Mouse (Mus musculus) gastrocnemius, adult 8-10 months (tissue): ENCODE data around the gene Hs6st3. TPM values are rescaled to one million over a fixed set of nuclear protein-coding genes. Genes with fewer than 3 reads are reported as not detected.

Source experiments
- DNase-seq, 2 experiments: peaks; one replicate each; pipeline ENCODE4 v3.0.0; 2022; ENCODE audit warnings: low spot score in 2 of 2
- total RNA-seq, 4 experiments: library from RNA; stranded (reverse); gene quantifications; 2 replicates each; pipeline ENCODE4 v1.2.4; 2022

Hs6st3 gene
- total RNA-seq, 4 experiments from 2014 or later: 0.27 TPM; not detected in 3

DNA sequence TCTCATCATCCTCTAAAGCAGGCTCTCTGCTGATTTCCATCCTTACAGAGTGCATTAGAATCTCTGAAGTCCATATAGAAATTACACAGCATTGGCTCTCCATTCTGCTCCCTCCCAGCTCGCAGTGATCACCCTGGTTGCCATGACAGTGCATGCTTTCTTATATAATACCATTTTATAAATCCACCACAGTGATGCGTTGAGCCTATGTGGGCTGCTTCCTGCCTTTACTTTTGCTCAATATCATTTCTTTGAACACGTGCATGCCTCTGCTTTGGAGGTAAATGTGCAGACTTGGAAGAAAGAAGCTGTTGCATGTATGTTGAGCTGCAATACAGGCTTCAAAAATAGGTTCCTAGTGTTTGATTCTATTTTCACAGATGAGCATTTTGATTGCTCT, 494.9 kb downstream of the Hs6st3 start:
- DNase-seq: no peak

DNA sequence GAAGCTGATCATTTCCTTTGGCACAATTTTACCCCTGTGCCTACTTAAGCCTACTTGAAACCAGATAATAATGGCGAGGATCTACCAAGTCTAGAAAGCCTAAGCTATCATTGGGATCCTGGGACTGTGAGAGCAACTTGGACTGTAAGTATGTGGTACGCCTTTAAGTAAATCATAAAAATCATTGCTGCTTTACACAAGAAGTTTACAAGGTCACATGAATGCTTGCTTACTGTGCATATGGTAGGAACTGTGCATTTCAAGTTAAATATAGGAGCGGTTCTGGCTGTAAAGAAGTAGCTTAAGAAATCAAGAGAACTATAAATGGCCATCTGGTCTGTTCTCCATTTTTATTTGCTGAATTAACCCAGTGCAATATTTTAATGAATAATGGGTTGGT, 495.5 kb downstream of the Hs6st3 start:
- DNase-seq: no peak

DNA sequence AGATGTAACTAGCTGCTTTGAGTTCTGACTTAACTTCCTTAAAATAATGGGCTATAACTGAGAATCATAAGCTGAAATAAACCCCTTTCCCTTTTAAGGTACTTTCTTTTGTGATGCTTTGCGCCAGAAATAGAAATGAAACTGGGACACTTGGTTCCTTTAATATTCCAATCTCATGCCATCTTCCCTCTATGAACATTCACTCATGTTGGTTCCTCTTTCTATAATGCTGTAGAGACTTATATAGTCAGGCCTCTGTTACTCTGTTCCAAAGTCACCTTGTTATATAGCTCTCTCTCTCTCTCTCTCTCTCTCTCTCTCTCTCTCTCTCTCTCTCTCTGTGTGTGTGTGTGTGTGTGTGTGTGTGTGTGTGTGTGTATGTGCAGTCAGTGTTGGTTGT, 504.7 kb downstream of the Hs6st3 start:
- no peak for DNase-seq

DNA sequence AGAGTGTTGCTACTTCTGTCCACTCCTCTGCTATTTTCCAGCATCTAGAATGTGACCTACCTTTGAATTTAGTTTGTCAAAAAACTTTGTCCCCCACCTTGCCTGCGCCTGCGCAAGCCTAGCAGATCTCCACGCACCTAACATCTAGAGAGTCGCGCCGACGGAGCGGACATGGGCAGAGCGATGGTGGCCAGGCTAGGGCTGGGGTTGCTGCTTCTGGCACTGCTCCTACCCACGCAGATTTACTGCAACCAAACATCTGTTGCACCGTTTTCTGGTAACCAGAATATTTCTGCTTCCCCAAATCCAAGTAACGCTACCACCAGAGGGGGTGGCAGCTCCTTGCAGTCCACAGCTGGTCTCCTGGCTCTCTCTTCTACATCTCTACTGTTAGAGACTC, 505.7 kb downstream of the Hs6st3 start:
- DNase-seq: no peak

DNA sequence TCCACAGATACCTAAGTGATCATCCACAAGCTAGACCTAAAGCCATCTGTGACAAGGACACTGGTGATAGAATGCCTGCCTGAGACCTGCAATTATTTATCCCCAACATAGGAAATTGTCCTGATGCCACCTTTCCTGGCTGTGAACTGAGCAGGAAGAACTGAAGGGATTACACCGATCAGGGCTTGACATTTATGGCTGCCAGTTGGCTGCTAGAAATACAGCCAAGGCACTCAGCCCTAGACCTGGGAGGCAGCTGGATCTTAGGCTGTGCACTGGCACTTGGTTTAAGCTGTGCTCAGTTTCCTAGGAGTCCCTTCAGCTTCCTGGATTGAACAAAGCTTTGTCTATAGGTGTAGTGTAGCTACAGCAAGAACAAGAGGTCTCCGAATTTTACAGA, 518.8 kb downstream of the Hs6st3 start:
- DNase-seq: no peak

DNA sequence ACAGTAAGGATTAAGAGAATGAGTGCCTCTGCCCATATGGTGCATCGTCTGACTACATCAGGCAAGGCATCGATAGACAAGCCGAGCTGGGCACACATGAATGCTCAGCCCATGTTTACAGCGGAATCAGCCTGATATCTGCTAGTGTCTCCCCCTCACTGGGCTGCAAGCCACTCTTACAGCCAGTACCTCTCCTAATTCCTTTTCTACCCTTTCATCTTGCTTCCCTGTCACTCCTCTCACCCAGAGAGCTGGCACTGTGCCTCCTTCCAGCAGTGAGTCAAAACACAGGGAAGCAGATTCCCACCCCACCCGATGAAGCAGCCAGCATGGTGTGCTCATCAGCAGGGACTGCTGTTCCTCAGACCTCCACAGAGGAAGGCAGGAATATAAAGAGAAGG, 527.6 kb downstream of the Hs6st3 start:
- DNase-seq: no peak

DNA sequence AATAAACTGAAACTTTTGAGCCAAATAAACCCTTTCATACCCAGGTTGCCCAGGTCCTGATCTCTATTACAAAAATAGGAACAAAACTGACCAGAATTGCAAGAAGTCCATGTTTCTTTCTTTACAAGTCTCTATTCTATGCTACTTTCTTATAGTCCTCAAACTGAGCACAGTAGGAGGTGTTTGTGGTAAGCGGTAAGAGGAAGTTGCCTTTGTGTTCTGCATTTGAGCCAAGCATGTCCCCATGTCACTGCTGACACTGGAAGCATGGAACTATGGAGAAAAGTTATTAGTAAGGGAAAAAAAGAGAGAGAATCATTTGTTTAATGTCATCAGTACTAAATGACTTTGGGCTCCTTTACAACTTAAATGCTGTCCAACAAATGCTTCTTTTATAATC, 529.3 kb downstream of the Hs6st3 start:
- DNase-seq: no peak

DNA sequence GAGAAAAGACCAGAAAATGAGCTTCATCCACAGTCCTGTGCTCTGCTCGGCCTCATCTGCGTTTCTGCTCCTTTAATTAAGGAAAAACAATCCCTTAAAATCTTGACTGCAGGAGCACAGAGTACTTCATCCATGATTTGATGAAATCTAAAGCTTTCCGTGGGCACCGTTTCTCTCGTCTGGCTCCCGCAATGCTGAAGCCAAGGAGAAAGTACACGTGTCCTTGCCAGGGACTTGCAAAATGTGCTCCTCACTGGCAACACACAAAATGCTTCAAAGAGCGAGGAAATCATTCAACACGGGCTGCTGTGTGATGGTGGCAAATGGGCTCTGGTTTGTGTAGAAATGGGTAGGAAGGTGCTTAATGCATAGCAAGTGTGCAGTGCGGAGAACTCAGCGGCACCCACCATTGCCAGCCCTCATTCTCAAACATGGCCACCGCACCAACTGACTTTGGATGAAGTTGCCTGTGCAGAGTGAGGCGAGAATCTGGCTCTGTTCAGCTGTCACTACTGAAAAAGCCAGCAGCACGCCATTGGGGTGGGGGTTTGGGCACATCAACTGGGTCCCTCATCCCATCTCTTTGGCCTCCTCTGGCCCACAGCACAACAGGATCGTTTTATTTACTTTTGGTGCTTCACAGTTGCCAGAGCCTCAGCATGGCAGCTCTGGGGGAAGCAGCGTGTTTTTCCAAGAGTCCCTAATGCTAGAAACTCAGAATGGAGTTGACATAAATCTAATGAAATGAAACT, 532.9 kb downstream of the Hs6st3 start:
- DNase-seq: no peak

DNA sequence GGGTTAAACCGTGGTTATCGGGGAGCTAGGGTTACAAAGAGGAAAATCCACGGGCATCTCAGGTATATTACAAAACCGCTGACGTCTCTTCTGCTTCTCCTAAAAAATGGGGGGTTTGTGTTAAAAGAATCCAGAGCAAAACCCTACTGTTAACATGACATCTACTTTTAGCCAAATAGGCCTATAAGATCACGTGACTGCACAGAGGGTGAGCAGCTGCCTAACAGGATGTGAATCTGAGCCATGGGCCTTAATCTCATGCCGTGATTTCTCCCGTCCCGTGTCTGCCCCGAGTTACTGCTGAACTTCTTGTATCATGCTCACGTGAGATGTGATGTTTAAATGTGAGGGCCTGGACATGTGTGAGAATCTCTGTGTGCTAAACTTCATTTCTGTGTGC, 540.4 kb downstream of the Hs6st3 start:
- no peak for DNase-seq

DNA sequence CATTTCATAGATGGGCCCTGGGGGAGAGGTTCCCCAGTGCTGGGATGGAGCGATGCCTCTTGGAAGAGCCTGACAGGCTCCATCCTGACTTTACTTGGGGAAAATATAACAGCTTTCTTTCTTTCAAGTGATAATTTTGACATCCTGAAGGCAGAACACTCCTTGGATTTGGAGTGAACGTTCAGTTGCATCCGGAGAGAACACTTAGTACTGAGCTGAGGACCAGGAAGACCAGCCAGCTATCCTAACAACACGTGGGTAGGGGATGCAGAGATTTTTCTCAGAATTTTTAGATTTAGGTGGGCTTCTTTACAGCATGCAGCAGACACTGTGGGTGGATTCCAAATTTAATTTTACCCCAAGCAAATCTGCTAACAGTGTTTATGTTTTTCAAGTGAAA, 541.9 kb downstream of the Hs6st3 start:
- no peak for DNase-seq

DNA sequence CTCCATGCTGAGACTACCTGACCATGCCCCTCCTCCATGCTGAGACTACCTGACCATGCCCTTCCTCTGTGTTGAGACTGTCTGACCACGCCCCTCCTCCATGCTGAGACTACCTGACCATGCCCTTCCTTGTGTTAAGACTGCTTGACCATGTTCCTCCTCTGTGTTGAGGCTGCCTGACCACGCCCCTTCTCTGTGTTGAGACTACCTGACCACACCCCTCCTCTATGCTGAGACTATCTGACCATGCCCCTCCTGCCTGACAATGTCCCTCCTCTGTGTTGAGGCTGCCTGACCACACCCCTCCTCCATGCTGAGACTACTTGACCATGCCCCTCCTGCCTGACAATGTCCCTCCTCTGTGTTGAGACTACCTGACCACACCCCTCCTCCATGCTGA, 549.7 kb downstream of the Hs6st3 start:
- DNase-seq: no peak

DNA sequence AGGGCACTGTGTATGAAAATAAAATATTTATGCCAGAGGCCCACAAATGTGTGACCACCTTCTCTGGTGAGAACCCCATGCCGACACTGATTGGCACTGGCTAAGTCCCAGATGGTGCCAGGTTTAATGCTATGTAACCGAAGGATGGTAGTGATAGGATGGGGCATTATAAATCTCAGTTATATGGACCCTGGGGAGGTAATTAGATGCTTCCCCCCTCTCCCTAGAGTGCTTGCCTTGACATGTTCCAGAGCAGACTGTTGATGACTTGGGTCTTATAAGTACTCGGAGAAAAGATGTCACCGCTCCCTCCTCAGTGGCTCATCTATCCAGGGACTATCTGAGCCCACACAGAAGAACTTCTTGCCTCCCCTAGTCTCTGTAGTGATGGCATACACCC, 561.8 kb downstream of the Hs6st3 start:
- DNase-seq: no peak

DNA sequence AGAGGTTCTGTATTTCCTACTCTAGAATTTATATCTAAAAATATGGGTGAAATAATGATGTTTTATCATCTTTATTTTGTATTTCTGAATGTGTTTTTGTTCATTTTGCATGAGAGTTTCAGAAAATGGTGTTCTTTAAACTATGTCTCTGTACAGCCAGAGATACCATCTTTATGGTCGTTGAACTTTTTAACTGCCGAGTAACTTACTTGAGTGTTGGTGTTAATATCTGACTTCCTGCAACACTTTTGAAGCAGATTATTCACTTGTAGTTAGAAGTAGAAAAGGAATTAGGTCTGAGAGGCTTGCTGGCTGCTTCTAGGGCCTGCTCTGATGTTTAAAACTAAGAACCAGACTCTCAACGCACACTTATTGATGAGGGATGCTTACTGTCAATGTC, 576.6 kb downstream of the Hs6st3 start:
- DNase-seq: no peak

DNA sequence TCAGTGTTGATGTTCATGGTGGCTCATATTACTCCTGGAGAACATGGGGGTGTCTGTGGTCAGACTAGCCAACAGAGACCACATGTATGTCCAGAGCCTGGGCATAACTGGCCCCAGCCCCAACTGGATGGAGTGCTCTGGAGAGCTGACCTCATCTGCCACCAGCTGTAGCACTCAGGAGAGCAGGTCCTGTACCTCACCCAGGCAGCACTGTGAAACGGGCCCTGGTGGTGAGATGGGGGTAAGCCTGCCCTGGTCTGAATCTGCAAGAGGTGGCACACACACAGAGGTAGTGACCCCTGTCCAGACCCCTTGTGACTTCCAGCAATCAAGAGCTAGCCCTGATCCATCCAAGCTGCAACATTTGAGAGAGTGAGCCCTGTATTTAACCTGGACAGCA, 579.2 kb downstream of the Hs6st3 start:
- no peak for DNase-seq

DNA sequence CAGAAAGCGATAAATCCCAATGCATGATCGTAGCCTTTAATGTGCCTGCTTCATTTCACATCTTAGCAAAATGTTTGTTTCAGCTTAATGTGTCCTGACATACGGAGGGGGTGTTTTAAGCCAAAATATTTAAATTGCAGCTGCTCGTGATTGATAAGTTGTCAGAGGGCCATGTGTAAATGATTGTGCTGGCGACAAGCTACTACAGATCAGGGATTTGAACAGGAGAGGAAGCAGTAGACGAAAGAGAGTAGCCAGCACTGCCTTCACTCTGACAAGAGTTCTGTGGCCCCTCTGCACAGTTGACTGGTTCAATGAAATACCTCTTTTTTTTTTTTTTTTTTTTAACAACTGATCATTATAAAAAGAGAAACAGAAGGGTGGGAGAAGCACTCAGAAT, 587.0 kb downstream of the Hs6st3 start:
- no peak for DNase-seq

DNA sequence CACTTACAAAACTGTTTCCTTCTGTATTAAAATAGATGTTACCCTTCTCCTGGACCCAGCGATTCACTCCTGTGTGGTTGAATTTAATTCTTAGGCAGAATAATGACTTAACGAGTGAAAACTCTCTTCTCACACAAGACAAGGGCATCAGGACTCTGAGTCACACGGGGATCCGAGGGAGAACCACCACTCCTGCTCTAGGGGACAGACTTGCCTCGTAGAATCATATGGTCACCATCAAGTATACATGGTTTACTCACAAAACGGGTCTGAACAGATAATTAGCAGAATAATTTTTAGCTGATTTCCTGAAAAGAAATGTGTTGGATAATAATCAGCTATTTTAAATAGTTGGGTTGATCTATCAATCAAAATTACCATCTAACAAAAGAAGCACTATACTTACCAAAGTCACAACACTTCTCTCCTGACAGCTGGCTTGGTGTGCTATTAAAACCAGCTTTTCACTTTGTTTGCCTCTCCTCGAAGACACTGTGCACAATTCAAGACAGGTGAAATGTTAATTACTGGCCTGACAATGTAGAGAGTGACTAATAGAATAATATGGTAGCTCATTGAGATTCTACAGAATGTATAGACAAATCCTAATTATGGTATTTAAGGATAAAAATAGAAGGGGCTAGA, 593.4 kb downstream of the Hs6st3 start:
- no peak for DNase-seq

DNA sequence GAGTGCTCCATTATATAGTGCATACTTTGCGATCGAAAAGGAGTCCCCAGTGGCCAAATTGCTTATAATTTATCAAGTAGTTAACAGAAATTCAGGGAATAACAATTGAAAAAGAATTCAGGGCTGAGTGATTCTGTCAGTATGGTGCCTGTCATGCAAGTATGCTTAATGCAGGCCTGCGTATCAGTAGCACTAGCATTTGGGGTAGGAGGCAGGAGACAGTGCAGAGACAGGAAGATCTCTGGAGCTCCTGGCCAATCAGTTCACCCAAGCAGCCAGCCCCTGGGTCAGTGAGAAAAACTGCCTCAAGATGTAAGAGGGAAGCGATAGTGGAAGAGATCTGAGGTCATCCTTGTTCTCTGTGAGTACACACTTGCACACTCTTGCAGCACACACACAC, 594.1 kb downstream of the Hs6st3 start:
- DNase-seq: no peak

DNA sequence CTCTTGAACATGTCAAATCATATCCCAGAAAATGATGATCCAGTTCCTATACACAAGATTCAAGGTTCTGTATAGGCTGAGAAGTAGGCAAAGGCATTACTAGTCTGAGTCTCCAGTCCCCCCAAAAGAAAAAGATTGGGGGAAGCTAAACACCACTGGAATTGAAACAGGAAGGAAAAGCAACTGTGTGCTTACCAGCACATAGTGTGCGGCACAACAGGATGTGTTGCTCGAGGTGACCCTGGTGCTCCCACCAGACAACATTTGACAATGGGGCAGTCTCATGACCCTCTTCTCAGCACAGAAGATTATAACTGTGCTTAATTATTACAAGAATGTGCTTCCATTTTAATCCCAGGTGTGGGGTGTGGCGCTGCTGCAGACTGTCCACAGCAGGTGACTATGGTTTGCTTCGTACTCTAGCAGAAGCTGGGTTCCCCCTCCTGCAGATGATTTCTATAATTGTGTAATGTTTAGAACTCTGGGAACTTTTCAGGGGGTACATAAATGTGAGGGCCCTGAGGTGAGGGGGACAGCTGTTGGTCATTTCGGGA, 599.3 kb downstream of the Hs6st3 start:
- no peak for DNase-seq

DNA sequence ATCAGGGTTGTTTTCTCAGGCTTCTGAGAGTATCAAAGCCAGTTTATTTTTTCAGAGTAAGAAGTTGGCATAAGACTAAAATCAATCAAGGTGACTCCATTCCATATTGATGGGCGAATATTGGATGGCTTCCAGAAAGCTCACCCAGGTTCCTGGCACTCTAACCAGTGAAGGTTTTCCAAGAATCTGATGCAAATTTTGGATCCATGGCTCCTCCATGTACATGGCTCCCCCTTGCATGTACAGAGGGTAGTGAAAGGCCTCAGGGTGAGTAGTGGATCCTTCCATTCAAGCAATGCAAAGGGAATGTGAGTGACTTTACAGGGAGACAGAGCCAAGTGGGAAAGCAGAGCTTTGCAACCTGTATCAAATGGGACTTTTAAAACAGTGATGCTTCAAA, 603.6 kb downstream of the Hs6st3 start:
- DNase-seq: no peak

DNA sequence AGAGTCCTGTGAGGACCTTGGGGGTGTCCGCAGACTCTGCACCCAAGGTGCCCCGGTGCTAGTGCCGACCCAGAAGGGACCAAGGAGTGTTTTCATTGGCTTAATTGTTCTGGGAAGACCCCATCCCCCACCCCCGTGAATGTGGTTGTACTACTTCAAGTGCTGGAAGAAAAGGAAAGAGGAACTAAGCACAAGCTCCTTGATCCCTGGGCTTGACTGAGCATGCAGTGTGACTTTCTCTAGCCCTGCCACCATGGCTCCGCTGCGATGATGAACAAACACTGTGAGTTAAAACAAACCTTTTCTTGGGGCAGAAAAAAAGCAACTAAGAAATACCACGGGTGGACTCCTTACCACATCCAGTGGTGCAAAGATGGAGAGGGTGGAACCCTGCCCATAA, 623.2 kb downstream of the Hs6st3 start:
- no peak for DNase-seq

DNA sequence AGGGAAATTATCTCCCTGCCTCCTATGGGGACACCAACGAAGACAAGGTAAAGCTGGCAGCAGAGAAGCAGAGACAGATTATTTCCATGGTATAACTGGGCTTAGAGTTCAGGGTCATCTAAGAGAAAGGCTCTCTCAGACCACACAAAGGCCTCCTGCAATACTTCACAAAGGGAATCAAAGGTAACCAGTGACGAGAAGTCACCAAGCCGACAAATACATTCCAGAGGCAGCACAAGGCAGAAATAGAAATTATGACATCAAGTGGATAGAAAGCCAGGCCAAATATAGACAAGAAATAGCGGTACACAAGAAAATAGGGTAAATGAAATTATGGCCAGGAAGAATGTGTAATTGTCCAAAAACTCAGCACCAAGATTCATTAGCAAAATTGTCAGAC, 633.9 kb downstream of the Hs6st3 start:
- DNase-seq: no peak

DNA sequence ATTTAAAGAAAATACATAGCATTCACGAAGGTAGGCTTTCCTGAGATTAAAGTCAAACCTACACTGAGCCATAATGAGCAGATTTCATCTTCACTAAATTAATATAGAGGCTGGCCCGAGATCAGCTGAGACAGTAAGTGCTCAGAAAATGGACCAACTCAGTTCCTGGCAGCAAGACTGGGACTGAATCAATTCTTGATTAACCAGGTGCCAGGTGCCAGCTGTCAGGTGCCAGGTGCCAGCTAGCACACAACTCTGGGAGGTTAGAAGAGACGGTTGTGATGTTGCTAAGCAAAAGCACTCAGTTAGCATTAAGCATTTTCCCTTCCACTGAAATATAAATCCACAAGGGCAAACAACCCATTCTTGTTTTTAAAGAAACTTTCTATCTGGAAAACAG, 638.1 kb downstream of the Hs6st3 start:
- DNase-seq: no peak

DNA sequence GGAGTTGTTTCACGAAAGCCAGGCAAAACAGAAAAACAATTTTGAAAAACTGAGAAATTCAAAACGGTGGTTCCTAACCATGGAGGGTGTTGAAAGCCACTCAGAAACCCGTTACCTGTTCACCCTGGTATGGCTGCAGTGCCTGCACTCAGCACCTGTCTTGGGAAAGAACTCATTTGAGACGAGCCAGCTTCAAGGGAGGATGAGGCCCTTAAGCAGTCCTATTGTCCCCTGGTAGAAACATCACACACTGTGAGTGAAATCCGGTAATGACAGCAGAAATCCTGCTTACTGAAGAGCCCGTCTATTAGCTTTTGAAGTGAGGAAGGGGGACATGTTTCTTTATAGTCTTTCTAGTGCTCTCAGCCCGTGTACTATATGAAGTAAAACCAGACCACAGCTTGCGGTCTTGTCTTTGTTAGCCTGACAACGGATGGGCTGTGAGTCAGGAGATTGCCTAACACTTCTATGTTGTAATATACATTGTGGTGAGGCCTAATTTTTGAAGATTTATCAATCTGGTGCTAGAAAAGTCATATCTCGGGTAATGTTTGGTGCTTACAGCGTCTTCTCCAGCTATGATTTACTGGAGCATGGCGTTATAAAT, 641.9 kb downstream of the Hs6st3 start:
- DNase-seq: no peak
